Mouse (Mus musculus) small intestine, adult 2 months (tissue): ENCODE measurements around the gene Ube2j1.

ENCODE experiments used
- CTCF ChIP-seq: fragments of 200-500 bp; IDR thresholded peaks from 2 replicates; pipeline ENCODE4 v1.5.1; 2012; ENCODE audit warnings: low read depth, mild to moderate bottlenecking, control low read depth, inconsistent platforms, low read length, moderate library complexity, mixed read lengths; ENCODE audit not compliant: insufficient replicate concordance, insufficient read length; ENCODE audit errors: extremely low read depth
- POLR2A ChIP-seq: fragments of 200-500 bp; IDR thresholded peaks from 2 replicates; pipeline ENCODE4 v1.6.1; 2012; ENCODE audit warnings: low read depth, mild to moderate bottlenecking, control low read depth, inconsistent platforms, low read length, moderate library complexity

GRCm38 (mm10) chr4:33066223-33066960 is 35.2 kb downstream of the Ube2j1 start:
- TF ChIP-seq POLR2A (no peak), CTCF (no peak)
